Mouse (Mus musculus) fibroblast of lung, adult 2 months (primary cell): ENCODE data around the gene Dsn1.

ENCODE experiments used
- DNase-seq: peaks from one replicate; pipeline ENCODE4 v3.0.0-alpha.2; 2011; ENCODE audit warnings: low read depth

The Dsn1 gene

GRCm38 (mm10) chr2:156968501-156968900 is 38.5 kb downstream of the Dsn1 start:
- no peak for DNase-seq

GRCm38 (mm10) chr2:156967388-156967787 is 39.6 kb downstream of the Dsn1 start:
- no peak for DNase-seq

GRCm38 (mm10) chr2:156963891-156964290 is 43.1 kb downstream of the Dsn1 start:
- DNase-seq = no peak

GRCm38 (mm10) chr2:156958496-156959252 is 48.3 kb downstream of the Dsn1 start:
- DNase-seq = no peak

DNA sequence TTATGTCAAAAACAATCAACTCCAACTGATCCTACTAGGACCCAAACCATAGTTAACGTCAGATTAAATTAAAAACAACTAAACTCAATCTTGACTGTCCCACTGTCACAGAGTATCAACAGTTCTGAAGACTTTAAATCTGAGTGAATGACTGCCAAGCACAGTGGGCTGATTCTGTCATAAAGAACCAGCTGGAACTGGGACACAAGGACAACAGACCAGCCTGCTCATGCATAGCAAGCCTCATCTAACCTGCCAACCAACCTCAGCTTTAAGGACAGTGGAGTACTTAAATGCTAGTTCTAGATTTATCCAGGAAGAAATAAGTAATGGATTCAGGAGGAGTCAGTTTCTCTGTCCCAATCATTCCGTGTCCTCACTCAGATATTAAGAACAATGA is 49.9 kb downstream of the Dsn1 start:
- no peak for DNase-seq

DNA sequence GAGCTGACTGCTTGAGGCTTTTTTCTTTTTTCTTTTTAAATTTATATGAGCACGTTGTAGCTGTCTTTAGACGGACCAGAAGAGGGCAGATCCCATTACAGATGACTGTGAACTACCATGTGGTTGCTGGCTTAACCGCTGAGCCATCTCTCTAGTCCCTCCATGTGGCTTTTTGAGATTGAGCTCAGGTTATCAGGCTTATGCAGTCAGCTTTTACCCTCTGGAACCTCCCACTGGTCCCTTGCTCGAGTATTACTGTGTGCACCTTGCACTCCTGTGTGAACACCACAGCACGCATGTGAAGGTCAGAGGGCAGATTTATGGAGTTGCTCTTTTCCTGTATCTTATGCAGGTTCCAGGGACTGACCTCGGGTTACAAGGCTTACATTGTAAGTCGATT is 50.6 kb downstream of the Dsn1 start:
- no peak for DNase-seq

- no peak for DNase-seq
Measured at GRCm38 (mm10) chr2:156954463-156954862, 52.5 kb downstream of the Dsn1 start.

- DNase-seq = no peak
Measured at GRCm38 (mm10) chr2:156951301-156952094, 55.5 kb downstream of the Dsn1 start.

DNA sequence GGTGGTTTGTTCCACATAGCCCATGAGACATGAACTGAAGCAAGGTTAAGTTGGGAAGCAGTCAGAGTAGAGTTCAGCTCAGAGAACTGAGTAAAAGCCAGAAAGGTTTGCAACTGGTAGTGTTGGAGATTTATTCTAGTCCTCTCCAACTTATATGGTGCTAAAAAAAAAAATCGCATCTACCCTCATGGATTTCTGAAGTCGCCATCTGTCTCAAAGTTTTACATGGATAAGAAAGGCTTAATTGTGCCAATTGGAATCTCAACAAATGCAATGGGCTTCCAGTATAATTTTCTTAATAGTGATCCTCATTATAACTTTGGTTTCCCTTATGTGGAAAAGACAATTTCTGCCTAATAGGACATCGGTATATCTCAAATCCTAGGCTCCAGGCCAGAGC is 56.1 kb downstream of the Dsn1 start:
- no peak for DNase-seq
